Mouse (Mus musculus) liver, adult 2 months (tissue): Measurements from ENCODE around the gene BC028528. TPM values are rescaled to one million over a fixed set of nuclear protein-coding genes. Genes with fewer than 3 reads are reported as not detected.

ENCODE experiments used
- DNase-seq: peaks from one replicate; pipeline ENCODE4 v3.0.0-alpha.2; 2011; ENCODE audit warnings: low read depth, low spot score; ENCODE audit errors: extremely low read depth
- H3K27ac ChIP-seq: fragments of 200-500 bp; replicated peaks from 2 replicates; pipeline ENCODE4 v1.5.1; 2012; ENCODE audit warnings: low read depth, mild to moderate bottlenecking, control low read depth, inconsistent platforms, low read length; ENCODE audit not compliant: insufficient read depth
- H3K27me3 ChIP-seq: fragments of 200-500 bp; 2 replicates; pipeline ENCODE4 v1.6.1; 2012; ENCODE audit warnings: mild to moderate bottlenecking, moderate library complexity, low read length, inconsistent platforms; ENCODE audit not compliant: control insufficient read depth, insufficient read depth
- H3K36me3 ChIP-seq: fragments of 200-500 bp; 2 replicates; pipeline ENCODE4 v1.6.1; 2012; ENCODE audit warnings: low read length, inconsistent platforms; ENCODE audit not compliant: control insufficient read depth, insufficient read depth
- H3K4me1 ChIP-seq: fragments of 200-500 bp; 2 replicates; pipeline ENCODE4 v1.6.1; 2011; ENCODE audit warnings: low read length; ENCODE audit not compliant: control insufficient read depth, insufficient read depth
- H3K4me3 ChIP-seq: fragments of 200-500 bp; 2 replicates; pipeline ENCODE4 v1.5.1; 2011; ENCODE audit warnings: low read depth, mild to moderate bottlenecking, control low read depth, low read length, moderate library complexity; ENCODE audit not compliant: insufficient read depth
- H3K79me2 ChIP-seq: fragments of 200-500 bp; 2 replicates; pipeline ENCODE4 v1.6.1; 2012; ENCODE audit warnings: inconsistent platforms, mild to moderate bottlenecking, low read length, moderate library complexity; ENCODE audit not compliant: control insufficient read depth, insufficient read depth
- H3K9ac ChIP-seq: fragments of 200-500 bp; 2 replicates; pipeline ENCODE4 v1.6.1; 2012; ENCODE audit warnings: low read depth, mild to moderate bottlenecking, control low read depth, inconsistent platforms, low read length
- CTCF ChIP-seq: fragments of 200-500 bp; IDR thresholded peaks from 2 replicates; pipeline ENCODE4 v1.5.1; 2011; ENCODE audit warnings: low read depth, low read length, control low read depth
- POLR2A ChIP-seq: fragments of 200-500 bp; IDR thresholded peaks from 2 replicates; pipeline ENCODE4 v1.6.1; 2011; ENCODE audit warnings: low read length, control low read depth; ENCODE audit not compliant: insufficient read depth; ENCODE audit errors: extremely low read depth
- WGBS: fragments of 180-500 bp; shearing (Covaris S2); methylation state at CpG from one replicate; pipeline ENCODE4 v1.1.7; 2018; 5-methylcytosine and 5-hydroxymethylcytosine counted together
- polyA plus RNA-seq: library from polyadenylated mRNA; depleted of rRNA; stranded (reverse); fragments of >200 nt; gene quantifications from 2 replicates; pipeline ENCODE4 v1.2.3, GENCODE M21; 2012
- total RNA-seq: library from RNA; depleted of rRNA; stranded (reverse); fragments of >200 nt; gene quantifications from 2 replicates; pipeline ENCODE4 v1.2.3, GENCODE M21; 2014

BC028528 gene
- total and polyA plus RNA-seq, 2 experiments, result 0.98 to 5.3 TPM

DNA sequence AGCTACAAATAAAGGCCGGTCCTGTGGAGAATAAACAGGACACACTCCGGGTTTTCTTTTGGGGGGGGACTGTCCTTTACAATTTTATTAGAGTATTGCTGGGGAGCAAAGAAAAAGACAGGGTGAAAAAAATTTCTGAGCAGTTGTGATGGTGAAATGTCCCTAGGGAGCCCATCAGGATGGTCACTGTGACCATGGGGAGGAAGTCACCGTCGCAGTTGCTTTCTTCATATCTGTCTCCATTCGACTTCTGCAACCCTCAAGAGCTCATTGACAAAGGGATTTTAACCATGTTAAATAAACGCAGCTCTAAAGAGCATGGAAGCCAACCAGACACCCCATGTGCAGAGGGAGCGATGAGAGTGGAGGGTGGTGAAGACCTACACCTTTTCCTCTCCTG, 25.0 kb upstream of the BC028528 start:
- Histone ChIP-seq H3K36me3 (no peaks in the 10 kb centered on the region), H3K27me3 (no peaks in the 10 kb centered on the region), H3K4me3 (no peak overlapping the region), H3K79me2 (no peaks in the 10 kb centered on the region), H3K27ac (no peak overlapping the region), H3K4me1 (no peaks in the 10 kb centered on the region), H3K9ac (no peak overlapping the region)
- 74% methylated on average over 7 of the region's 7 CpGs for WGBS
- no peak for DNase-seq
- TF ChIP-seq CTCF (no peak), POLR2A (no peak)

DNA sequence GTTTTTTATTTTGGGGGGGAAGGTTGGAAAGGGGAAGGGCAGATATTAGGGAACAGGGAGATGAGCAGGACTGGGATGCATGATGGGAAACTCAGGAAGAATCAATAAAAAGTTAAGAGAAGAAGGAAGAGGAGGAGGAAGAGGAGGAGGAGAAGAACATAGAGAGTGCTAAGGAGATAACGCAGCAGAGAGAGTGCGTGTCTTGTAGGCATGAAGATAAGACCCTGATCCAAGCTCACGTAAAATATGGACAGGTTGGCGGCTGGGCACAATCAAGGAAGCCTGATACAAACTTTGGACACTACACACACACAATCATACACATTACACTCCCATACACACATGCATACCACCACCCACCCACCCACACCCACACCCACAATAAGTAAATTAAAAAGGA, 22.9 kb upstream of the BC028528 start:
- Histone ChIP-seq H3K79me2 (no peaks in the 10 kb centered on the region), H3K27ac (no peak overlapping the region), H3K4me3 (no peak overlapping the region), H3K9ac (no peak overlapping the region), H3K36me3 (no peaks in the 10 kb centered on the region), H3K4me1 (no peaks in the 10 kb centered on the region), H3K27me3 (no peaks in the 10 kb centered on the region)
- no peak for DNase-seq
- TF ChIP-seq CTCF (no peak), POLR2A (no peak)
- 78% methylated on average over 4 of the region's 4 CpGs for WGBS

DNA sequence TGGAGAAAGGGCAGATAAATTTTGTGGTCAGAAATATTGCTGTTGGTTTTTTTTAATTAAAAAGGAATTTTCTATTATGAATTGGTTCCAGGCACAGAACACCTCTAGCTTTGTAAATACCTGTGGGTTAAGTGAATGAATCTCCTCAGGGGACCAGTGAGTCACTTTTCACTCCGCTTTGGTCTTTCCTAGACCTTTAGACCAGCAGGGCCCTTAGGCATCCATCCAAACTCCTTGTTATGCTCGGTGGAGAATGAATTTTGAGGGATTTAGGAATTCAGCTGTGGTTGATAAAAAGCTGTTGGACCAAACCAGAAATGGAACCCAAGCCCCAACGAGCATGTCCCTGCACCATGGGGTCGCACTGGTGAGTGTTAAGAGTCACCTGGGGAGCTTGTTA, 15.8 kb upstream of the BC028528 start:
- DNase-seq, result no peak
- 60% methylated on average over 4 of the region's 4 CpGs for WGBS
- Histone ChIP-seq H3K27me3 (no peaks in the 10 kb centered on the region), H3K4me3 (no peak overlapping the region), H3K79me2 (no peaks in the 10 kb centered on the region), H3K4me1 (peaks cover 10% of the 10 kb centered on the region), H3K27ac (no peak overlapping the region), H3K9ac (no peak overlapping the region), H3K36me3 (no peaks in the 10 kb centered on the region)
- no peak for TF ChIP-seq CTCF
- no peak for TF ChIP-seq POLR2A

DNA sequence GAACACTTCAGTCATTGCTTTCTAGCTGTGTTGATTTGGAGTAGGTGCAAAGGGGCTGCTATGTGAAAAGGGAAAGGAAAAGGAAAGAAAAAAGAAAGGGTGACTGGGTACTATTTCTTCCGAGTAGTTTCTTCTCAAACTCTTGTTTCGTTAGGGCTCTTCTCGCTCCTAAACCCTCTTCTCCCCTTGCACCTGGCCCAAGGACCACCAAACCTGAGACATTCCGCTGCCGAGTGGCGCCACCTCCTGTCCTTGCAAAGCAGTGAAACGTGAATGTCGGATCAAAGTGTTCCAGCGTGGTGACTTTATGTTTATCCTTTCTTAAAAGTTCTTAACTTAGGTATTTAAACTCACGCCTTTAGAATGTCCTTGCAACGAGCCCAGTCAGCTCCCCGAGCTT, 15.1 kb upstream of the BC028528 start:
- no peaks in the 10 kb centered on the region for H3K79me2 ChIP-seq
- no peaks in the 10 kb centered on the region for H3K27me3 ChIP-seq
- WGBS, result under 1% methylated on average over 12 of the region's 12 CpGs
- no peak overlapping the region for H3K9ac ChIP-seq
- H3K4me1 ChIP-seq, result peaks cover 15% of the 10 kb centered on the region
- H3K27ac ChIP-seq, result no peak overlapping the region
- TF ChIP-seq CTCF (peak; percentile 95), POLR2A (no peak)
- H3K36me3 ChIP-seq, result no peaks in the 10 kb centered on the region
- no peak for DNase-seq
- H3K4me3 ChIP-seq, result no peak overlapping the region; the same call in 1 of the 2 replicates

DNA sequence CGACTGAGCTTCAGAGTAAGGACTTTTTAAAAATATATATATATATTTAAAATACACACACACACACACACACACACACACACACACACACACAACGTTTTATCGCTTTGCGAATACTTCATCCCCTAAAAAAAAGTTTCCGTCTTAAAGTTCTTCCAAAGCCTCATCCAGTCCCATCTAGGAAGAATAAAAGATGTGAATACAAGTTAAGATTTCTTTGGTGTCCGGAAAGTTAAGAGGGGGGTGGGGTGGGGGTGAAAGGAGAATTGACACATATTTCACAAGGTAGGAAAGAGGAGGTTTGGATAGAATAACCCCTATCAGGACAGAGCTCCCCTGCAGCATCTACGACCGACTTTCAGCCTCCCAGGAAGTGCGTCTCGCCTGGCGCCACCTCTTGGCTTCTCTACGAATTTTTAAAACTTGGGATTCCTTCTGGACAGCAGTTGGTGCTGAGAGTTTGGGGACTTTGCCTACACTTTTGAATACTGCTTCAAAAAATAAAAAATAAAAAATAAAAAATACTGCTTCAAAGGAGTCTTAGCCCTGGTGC, 14.2 kb upstream of the BC028528 start:
- TF ChIP-seq CTCF, result peak; percentile 77
- no peak for TF ChIP-seq POLR2A
- Histone ChIP-seq H3K4me1 (peaks cover 20% of the 10 kb centered on the region), H3K9ac (no peak overlapping the region), H3K27ac (no peak overlapping the region), H3K27me3 (no peaks in the 10 kb centered on the region), H3K79me2 (no peaks in the 10 kb centered on the region), H3K4me3 (no peak overlapping the region), H3K36me3 (no peaks in the 10 kb centered on the region)
- peak; percentile 63 for DNase-seq
- WGBS, result 2% methylated on average over 12 of the region's 12 CpGs

DNA sequence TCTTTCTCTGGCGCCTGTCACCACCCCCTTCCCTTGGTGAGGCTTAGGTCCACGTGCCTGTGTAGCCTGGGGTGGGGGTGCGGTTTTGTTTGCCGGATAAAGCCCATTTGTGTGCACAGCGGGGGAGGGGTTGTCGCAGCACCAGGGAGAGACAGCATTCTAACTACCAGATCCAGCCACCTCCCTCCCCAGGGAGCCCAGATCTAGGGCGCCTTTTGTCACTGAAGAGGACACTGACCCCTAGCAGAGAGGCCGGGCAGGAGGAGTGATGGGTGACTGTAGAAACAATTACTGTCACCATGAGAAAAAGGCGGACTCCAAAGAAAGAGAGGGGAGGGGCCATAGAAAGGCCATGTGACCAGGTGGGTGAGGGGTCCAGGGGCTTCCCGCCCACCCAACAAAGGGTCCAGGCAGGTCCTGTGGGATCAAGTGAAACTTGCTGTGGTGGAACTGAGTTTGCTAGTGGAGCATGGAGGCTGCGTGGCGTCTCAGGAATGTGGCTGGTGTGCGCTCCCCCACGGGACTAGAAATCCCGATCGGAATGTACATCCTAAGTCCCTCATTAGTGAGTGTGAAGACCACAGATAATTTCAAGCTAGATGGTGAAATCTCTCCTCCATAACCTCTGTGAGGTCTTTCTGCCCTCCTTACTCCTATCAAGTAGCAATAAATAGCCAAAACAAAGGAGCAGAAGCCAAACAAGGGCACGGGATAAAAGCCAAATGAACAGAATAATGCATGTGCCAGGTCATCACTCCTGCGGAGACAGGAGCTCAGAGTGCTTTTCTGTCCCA, 13.5 kb upstream of the BC028528 start:
- Histone ChIP-seq H3K27ac (peak overlapping the region; percentile 95), H3K36me3 (no peaks in the 10 kb centered on the region), H3K9ac (peak overlapping the region; percentile 25; the same call in 1 of the 2 replicates), H3K79me2 (no peaks in the 10 kb centered on the region), H3K27me3 (no peaks in the 10 kb centered on the region), H3K4me3 (peak overlapping the region; percentile 29; the same call in 1 of the 2 replicates), H3K4me1 (peaks cover 23% of the 10 kb centered on the region)
- WGBS, result under 1% methylated on average over 18 of the region's 18 CpGs
- no peak for TF ChIP-seq CTCF
- no peak for TF ChIP-seq POLR2A
- DNase-seq, result peak; percentile 83
